Mouse (Mus musculus) kidney, postnatal 25 days (tissue): ENCODE data around the gene Gm10192.
"Not testable (repeated sequence)": the region's sequence is repeated elsewhere in the genome, so short reads cannot be mapped to it uniquely, and the experiment has no call there.

Experiments
- DNase-seq, 2 experiments: peaks; one replicate each; pipeline ENCODE4 v3.0.0; 2021; ENCODE audit warnings: mixed read lengths in 2 of 2

Gene Gm10192

GRCm38 (mm10) chr4:97183066-97183465 lies at the start of gene Gm10192:
Gm10192 (minus strand) TSS chr4:97183166.
- DNase-seq: not testable (repeated sequence)

- no peak for DNase-seq
Measured at GRCm38 (mm10) chr4:97230411-97231104, 47.6 kb upstream of the Gm10192 start.

- DNase-seq: no peak
Measured at GRCm38 (mm10) chr4:97219701-97220100, 36.7 kb upstream of the Gm10192 start.

- no peak for DNase-seq
Measured at GRCm38 (mm10) chr4:97217906-97218305, 34.9 kb upstream of the Gm10192 start.

GRCm38 (mm10) chr4:97212514-97212913 lies 29.5 kb upstream of the Gm10192 start:
- DNase-seq: no peak

- DNase-seq: not testable (repeated sequence)
Measured at GRCm38 (mm10) chr4:97202986-97203385, 20.0 kb upstream of the Gm10192 start.

GRCm38 (mm10) chr4:97193176-97193575 lies 10.2 kb upstream of the Gm10192 start:
- DNase-seq: no peak

GRCm38 (mm10) chr4:97192601-97193000 lies 9.6 kb upstream of the Gm10192 start:
- no peak for DNase-seq

GRCm38 (mm10) chr4:97180396-97180795 lies 2.6 kb downstream of the Gm10192 start:
- no peak for DNase-seq

- no peak for DNase-seq
Measured at GRCm38 (mm10) chr4:97156841-97157345, 26.1 kb downstream of the Gm10192 start.

- no peak for DNase-seq
Measured at GRCm38 (mm10) chr4:97156084-97156483, 26.9 kb downstream of the Gm10192 start.

GRCm38 (mm10) chr4:97153554-97153953 lies 29.4 kb downstream of the Gm10192 start:
- no peak for DNase-seq

GRCm38 (mm10) chr4:97142484-97142883 lies 40.5 kb downstream of the Gm10192 start:
- no peak for DNase-seq
